Mouse (Mus musculus) lung, embryonic 16.5 days (tissue): ENCODE data around the gene Mmgt2. TPM values are rescaled to one million over a fixed set of nuclear protein-coding genes. Genes with fewer than 3 reads are reported as not detected.

ENCODE experiments used
- ATAC-seq: fragments of 200-750 bp; cut with Nextera tagmentation; 2 replicates; pipeline ENCODE4 v1.8.0; 2017; ENCODE audit warnings: low read depth, mild to moderate bottlenecking, moderate library complexity
- H3K27ac ChIP-seq: fragments of 300-500 bp; sonication (generic); 2 replicates; pipeline ENCODE4 v1.5.1; 2014; ENCODE audit warnings: mild to moderate bottlenecking, control low read depth, low read length
- H3K27me3 ChIP-seq: fragments of 300-500 bp; sonication (generic); 2 replicates; pipeline ENCODE4 v1.6.1; 2014; ENCODE audit warnings: low read depth, low read length, mixed read lengths; ENCODE audit not compliant: control insufficient read depth, insufficient read depth
- H3K36me3 ChIP-seq: fragments of 300-500 bp; sonication (generic); 2 replicates; pipeline ENCODE4 v1.6.1; 2014; ENCODE audit warnings: low read length; ENCODE audit not compliant: control insufficient read depth, insufficient read depth
- H3K4me1 ChIP-seq: fragments of 300-500 bp; sonication (generic); replicated peaks from 2 replicates; pipeline ENCODE4 v1.6.1; 2014; ENCODE audit warnings: low read length, mixed read lengths; ENCODE audit not compliant: control insufficient read depth, insufficient read depth
- H3K4me2 ChIP-seq: fragments of 300-500 bp; sonication (generic); 2 replicates; pipeline ENCODE4 v1.6.1; 2014; ENCODE audit warnings: low read depth, low read length, control low read depth
- H3K4me3 ChIP-seq: fragments of 300-500 bp; sonication (generic); 2 replicates; pipeline ENCODE4 v1.5.1; 2014; ENCODE audit warnings: mild to moderate bottlenecking, low read length, control low read depth
- H3K9ac ChIP-seq: fragments of 300-500 bp; sonication (generic); 2 replicates; pipeline ENCODE4 v1.6.1; 2014; ENCODE audit warnings: low read length, control low read depth
- H3K9me3 ChIP-seq: fragments of 300-500 bp; sonication (generic); 2 replicates; pipeline ENCODE4 v1.6.1; 2016; ENCODE audit warnings: low read length; ENCODE audit not compliant: control insufficient read depth
- WGBS: fragments of 180-500 bp; shearing (Covaris S2); extraction: QIAGEN DNeasy Blood & Tissue Kit; methylation state at CpG from one replicate; pipeline ENCODE4 v1.1.7; 2014; 5-methylcytosine and 5-hydroxymethylcytosine counted together
- polyA plus RNA-seq: library from polyadenylated mRNA; unstranded; fragments of >200 nt; fragmentation: Nextera tagmentation; extraction: Ambion mirVana; gene quantifications from 2 replicates; pipeline ENCODE4 v1.2.1, GENCODE M21; 2015

The Mmgt2 gene
- polyA plus RNA-seq, 1 experiment from 2014 or later, result 38.1 TPM

DNA sequence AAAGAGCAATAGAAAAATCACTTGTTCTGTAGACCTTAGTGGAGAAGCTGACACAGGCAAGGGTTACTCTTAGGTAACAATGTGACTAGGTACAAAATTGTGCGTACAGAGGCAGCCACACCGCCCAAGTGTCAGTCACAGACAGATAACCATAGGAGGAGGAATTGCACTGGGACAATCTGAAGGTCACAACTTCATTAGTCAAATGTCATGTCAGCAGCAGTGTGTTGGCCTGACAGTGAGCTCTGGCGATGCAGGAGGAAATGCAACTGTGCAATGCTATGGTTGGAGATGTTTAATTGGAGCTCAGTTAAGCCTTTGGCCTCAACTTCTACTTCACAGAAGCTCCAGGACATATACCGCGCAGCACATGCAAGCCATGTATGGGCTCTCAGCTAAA, 62.2 kb downstream of the Mmgt2 start:
- Histone ChIP-seq H3K36me3 (peaks cover 10% of the 10 kb centered on the region), H3K27me3 (no peaks in the 10 kb centered on the region), H3K4me2 (no peak overlapping the region), H3K9me3 (no peaks in the 10 kb centered on the region), H3K4me1 (no peaks in the 10 kb centered on the region), H3K27ac (no peak overlapping the region), H3K9ac (no peak overlapping the region), H3K4me3 (no peak overlapping the region)
- WGBS, result 76% methylated on average over 5 of the region's 5 CpGs
- ATAC-seq, result no peak

Other genes with a start within 250 kb of the Mmgt2 start
- gene Pigl, start 190.2 kb upstream of the Mmgt2 start, polyA plus RNA-seq, result 9.3 and 10.5 TPM in 2 replicates
- gene Ncor1, start 190.1 kb upstream of the Mmgt2 start, polyA plus RNA-seq, result 55.8 and 65.8 TPM in 2 replicates
- 7.9 and 9.0 TPM in 2 replicates for gene Cenpv, start 109.4 kb upstream of the Mmgt2 start, polyA plus RNA-seq
- 3,082 and 3,189 TPM in 2 replicates for gene Ubb, start 97.5 kb upstream of the Mmgt2 start, polyA plus RNA-seq
- 4.8 and 4.9 TPM in 2 replicates for gene Trpv2, start 74.2 kb upstream of the Mmgt2 start, polyA plus RNA-seq
- 10.6 and 11.8 TPM in 2 replicates for gene Lrrc75a, start 141 bp upstream of the Mmgt2 start, polyA plus RNA-seq
- gene Zfp287, start 83.2 kb downstream of the Mmgt2 start, polyA plus RNA-seq, result 5.4 and 5.8 TPM in 2 replicates
- gene Gm10428, start 104.4 kb downstream of the Mmgt2 start, polyA plus RNA-seq, result not detected in 2 replicates
- 14.8 and 14.9 TPM in 2 replicates for gene Zfp286, start 140.8 kb downstream of the Mmgt2 start, polyA plus RNA-seq
- gene Trim16, start 171.6 kb downstream of the Mmgt2 start, polyA plus RNA-seq, result 23.2 and 25.0 TPM in 2 replicates
- 0.40 and 0.92 TPM in 2 replicates for gene Fbxw10, start 198.4 kb downstream of the Mmgt2 start, polyA plus RNA-seq
- 79.5 TPM in 2 replicates for gene Tvp23b, start 230.8 kb downstream of the Mmgt2 start, polyA plus RNA-seq